Mouse (Mus musculus) urinary bladder, adult 18-20 months (tissue): Measurements from ENCODE around the gene Commd8.
A peak's percentile ranks its signal among the peaks of the same experiment; 100 is the strongest.

Source experiments
- DNase-seq, 2 experiments: peaks; one replicate each; pipeline ENCODE4 v3.0.0; 2022; ENCODE audit warnings: low spot score in 2 of 2, mixed read lengths in 2 of 2

Gene Commd8

DNA sequence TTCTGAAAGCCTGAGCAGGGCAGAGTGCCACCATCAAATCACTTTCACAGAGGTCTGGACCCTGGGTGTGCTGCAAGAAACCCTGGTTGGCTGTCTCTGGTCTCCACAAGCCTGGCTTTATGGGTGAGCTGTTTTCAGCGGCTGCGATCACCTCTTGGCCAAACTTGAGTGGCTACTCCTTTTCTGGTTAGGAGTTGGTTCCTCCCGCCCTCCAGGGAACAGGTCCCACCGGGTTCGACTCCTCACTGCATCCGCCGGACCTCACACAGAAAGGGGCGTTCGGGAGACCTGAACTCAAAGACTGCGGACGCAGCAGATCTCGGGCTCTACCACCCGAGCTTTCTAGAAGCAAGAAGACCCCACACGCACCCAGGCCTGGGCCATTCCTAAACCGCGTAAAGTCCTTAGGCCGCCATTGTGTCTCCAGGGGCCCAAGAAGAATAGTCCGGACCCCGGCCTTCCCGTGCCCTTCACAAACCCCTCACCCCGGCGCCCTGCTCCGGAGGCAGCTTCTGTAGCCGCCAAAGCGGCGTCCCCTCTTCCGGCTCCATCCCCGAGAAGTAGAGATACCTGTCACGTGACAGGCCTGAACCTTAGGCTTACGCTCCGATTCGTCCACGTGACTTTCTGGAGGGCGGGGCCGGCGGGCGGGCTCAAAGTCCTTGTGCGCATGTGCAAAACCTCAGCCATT, at the start of gene Commd8:
Commd8 (minus strand) TSS at position 596 of the 691 bp plus-strand sequence.
- peak; percentile 93 to 97 for DNase-seq

DNA sequence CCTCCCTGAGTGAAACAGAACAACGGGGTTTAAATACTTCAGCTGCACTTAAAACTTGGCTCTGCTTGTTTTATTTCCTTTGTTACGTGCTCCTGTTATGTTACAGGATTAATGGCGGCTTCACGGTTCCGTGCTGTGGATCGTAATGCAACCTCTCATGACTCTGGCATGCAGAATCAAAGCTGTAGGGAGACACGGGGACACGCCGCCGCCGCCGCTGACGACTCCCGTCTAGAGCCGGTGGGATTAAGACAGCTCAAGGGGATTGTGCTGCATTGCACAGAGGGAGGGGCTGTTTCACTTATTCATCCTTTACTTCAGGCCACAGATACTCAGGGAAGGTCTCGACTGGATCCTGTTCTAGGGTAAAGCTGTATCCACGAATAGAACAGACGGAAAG, 43.8 kb upstream of the Commd8 start:
- DNase-seq = no peak

DNA sequence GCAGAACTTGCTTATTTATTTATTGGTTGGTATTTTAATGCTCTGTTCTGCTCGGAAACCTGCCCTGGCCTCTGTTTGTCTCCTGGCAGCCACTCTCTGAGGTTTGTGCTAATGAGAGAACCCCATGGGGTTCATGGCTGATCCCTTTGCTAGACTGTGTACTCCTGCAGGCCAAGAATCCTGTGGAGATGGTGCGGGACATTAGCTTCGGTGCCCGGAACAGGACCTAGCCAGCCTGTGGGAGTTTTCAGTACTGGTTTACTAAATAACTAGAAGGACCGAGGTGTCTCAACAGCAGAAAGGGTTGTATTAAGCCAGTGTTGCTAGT, 42.8 kb upstream of the Commd8 start:
- no peak for DNase-seq

DNA sequence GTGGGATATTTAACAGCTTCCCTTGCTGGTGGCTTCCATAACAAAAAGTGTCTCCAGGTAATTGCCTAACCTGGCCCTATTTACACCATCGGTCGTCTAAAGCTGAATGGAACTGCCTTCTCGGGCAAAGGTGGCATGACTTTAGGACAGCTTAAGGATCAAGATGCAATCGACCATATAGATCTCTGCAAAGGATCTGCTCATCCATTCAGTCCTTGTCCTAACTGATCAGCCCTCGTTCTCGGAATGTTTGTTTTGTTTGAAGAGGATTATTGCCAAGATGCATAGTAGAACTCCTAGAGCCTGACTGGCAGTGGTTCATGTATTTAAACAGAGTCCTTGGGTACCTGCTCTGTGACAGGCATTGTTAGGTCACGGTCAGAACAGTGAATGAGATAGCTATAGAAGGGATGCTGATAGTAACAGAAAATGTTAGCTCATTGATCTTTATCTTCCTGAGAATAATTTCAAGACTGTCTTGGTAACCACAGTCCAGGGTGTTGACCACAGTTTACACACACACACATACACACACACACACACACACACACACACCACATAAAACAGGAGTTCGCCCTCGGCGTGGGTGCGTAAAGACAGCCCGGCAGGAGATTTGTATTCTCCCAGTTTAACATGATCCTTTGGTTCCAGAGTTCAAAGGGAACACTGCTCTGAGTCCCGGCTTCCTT, 42.3 kb upstream of the Commd8 start:
- no peak for DNase-seq

DNA sequence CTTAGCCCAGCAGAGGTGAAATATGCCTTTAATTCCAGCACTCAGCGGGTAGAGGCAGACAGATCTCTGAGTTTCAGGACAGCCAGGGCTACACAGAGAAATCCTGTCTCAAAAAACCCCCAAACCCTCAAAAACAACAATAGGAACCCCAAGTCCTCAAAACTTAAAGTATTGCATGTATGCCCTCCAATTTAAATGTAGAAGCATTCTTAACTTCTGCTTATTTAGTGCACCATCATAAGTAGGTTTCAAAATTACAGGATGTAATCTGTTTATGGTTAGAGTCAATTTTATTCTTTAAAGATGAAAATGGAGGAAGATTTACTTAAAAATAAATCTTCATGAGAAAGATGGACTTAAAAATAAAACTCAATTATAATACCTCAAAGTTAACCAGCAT, 40.5 kb upstream of the Commd8 start:
- no peak for DNase-seq

DNA sequence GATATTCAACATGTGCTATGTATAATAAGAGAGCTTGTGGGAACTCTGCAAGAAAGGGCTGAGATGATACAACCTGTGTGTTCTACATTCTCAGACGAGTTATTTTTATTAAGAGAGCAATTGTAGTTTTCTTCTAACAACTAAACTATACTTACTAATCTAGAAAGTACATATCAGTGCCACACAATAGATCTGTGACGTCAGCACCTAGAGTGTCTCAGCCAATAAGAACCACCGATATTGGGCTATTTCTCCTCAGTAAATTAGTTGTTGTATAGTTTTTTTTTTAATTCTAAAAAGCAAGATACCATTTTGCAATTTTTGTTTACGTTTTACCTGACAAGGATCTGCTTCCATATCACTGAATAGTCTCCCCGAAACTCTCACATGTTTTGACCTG, 37.3 kb upstream of the Commd8 start:
- DNase-seq = no peak

DNA sequence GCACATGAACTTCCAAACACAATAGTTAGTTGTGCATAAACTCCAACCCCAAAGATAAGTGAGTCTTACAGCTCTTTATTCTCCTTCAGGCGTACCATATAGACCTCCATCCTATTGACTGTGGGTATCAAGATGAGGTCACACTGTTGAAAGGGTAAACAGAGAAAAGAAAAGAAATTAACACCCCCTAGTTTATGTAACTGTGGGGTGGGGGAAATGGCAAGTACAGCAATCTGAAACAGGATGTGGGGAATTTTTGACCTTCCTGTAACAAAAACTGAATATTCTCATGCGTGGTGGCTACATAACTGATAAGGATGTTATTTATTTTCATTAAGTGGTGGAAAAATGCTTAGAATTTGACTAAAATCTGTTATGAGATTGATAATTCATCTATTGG, 36.5 kb upstream of the Commd8 start:
- no peak for DNase-seq

DNA sequence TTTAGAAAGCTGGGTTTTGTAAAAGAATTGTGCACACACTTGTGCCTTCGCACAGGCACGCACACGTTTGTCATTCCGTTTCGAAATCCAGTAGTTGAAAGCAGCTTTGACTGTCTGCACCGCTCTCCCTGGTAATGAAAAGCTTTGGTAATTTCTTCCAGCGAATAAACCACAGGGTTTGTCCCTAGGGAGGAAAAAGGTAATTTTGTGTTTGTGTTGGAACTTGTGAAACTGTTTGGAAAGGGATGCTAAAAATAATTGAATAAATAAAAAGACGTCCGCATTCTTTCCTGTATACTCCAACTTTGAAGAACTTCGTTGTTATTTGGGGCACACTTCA, 35.7 kb upstream of the Commd8 start:
- DNase-seq = no peak

DNA sequence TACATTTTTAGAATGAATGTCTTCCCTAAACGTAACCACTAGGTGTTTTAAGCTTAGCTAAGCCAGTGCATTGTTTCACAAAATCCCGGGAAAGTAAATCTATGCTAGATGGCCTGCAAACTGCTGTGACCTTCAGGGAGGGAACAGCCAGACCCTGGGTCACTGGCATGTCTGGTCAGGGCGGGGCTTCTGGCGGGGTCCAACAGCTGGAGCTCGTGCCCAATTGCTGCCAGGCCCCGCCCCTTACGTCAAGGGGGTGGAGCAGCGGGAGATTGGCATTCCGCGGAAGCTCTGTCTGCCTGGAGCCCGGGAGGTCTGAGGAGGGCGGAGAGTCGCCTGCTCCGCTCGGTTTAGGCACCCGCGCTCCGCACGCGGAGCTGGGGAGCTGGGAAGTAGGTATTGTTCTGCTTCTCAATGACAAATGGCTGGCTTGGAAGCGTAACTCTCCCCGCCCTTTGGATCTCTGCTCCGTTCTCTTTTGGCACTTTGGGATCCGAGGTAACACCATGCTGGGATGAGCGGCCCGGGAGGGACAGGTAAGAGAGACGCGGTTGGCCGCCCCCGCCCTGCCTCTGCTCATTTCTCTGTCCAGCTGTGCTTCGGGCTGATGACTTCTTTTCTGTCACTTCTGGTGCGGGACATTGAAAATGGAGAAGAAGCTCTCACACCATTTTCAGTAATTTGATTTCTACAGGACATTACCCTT, 35.2 kb upstream of the Commd8 start:
- peak; percentile 84 to 88 for DNase-seq

DNA sequence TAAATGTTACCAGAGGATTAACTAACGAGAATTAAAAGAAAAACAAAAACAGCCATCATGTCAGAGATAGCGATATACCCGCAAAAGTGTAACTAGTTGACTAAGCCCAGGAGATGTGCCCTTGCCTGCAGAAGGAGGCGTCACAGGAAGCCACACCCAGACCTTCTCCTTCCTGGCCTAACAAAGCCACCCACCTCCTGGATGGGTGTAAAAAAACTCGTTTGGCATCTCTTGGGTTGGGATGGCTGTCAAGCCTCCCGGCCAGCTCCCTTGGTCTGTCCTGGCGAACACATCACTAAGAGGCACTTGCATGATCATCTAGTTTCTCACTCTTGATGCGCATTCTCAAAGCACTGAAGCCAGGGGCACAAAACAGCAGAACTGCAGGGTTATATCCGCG, 34.0 kb upstream of the Commd8 start:
- DNase-seq = peak in 1 of 2 experiments; percentile 15

DNA sequence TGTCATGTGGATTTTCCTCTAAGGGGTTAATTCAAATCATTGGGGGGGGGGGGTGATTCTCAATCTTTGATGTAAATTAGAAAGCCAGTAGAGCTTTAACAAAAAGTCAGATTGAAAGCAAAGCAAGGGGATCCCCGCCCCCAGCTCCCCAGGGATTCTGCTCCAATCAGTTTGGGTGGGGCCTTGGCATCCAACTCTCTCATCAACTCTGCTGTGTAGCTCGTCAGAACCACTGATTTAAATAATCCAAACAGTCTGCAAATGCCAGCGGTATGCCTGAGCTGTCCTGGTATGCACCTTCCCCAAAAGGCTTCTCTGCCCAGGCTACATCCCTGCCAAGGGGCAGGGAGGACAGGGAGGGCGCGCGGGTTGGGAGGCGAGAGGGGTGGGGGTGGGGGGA, 33.6 kb upstream of the Commd8 start:
- no peak for DNase-seq

DNA sequence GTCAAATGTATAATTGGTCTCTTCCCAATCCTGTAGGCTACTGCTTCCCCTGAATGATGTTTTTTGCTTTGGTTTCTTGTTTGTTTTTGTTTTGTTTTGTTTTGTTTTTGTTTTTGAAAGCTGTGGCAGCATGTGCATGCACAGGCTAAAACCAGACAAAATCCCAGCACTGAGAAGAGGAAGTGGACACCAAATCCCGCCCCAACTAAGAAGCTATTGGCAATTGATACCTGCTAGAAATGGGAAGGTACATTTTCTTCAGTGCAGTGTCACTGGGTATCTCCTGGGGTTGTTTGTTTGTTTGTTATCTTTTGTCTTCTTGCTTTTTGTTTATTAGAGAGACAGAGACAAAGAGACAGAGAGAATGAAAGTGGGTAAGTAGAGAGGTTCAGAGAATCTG, 27.5 kb upstream of the Commd8 start:
- no peak for DNase-seq

DNA sequence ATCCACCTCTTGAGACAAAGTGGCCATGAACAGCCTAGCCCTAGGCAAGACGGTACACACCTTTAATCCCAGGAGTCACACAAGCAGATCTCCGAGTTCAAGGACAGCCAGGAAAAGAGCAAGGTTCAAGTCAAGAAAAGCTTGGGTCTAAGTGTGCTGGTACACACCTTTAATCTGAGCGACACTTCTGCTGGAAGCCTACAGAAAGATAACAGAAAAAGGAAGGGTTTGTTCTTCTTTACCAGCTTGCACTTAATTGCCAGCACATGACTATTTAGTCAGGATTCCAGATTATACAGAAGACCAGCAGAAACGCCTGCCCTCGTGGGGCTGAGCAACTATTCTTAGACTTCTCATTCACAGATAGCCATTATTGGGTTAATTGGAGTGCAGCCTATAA, 23.9 kb upstream of the Commd8 start:
- DNase-seq = no peak

DNA sequence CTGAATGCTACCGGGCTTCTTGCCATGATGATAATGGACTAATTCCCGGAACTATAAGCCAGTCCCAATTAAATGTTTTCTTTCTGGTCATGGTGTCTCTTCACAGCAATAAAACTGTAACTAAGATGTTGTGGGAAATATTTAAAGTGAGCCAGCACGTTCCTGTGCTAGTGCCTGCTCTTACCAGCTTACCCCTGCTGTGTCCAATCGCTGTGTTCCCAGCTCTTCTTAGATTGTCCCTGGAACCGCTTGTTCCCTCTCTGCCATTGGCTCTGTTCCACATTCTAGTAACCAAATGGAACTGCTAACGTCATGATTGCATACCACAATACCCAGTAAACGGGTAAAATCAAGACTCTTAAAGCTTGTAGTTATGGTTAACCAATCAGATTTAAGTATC, 23.2 kb upstream of the Commd8 start:
- no peak for DNase-seq

DNA sequence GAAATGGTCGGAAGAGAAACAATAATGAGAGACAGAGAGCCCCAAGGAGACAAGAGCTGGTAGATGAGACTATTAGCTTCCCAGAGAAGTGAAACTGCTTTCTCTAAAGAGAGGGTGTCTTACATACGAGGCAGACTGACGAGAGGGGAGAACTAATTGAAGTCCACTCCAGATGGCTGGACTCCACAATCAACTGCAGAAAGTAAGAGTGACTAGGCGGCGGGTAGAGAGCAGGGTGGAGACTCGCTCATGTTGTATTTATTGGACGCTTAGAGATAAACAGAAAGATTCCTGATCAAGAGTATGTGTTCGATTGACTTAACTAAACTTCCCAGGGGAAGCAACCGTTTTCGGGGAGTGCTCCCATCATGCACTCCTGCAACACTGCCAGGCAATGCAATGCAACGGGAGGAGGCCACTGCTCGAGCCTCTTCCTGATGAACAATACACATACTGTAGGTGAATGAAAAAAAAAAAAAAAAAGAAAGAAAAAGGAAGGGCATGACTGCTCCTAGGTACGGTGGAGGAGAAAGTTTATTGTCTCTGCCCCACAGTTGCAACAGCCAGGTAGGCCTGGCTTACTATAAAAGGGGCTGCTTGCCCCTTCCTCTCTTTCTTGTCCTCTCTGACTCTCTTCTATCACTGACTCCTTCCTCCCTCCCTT, 16.6 kb upstream of the Commd8 start:
- no peak for DNase-seq

DNA sequence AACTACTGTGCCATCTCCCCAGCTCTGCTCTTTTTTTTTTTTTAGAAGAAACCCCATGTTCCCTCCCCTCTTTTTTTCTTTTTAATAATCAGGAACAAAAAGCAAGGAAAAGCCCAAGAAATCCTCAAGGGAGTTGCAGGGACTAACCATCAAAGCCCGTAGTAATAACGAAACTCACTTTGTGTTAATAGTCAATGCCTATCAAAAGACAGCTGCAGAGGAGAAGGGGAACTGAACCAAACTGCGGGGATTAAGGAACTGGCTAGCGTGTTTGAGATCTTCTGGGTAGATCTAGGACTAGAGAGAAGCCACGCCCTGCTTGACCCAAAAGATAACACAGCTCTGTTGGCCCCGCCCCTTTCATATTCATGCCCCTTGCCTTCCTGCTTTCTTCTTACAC, 15.9 kb upstream of the Commd8 start:
- peak in 1 of 2 experiments; percentile 27 for DNase-seq

DNA sequence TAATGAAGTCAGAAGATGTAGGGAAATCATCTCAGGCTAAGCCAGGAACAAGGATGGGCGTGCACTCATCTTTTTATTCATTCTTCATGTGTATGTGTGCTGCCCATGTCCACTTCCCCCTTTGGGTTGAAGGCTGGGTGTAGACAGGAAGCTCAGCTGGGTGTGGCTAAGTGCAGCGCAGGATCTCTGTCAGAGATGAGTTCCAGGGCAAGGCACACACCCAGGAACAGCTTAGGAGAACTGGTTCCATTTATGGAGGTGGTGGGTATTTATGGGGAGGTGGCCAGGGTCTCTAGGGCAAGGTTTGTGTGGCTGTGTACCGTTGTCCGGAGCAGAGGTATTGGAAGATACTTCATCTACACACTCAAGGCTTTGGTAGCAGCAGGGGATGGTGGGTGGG, 14.8 kb upstream of the Commd8 start:
- peak in 1 of 2 experiments; percentile 22 for DNase-seq

DNA sequence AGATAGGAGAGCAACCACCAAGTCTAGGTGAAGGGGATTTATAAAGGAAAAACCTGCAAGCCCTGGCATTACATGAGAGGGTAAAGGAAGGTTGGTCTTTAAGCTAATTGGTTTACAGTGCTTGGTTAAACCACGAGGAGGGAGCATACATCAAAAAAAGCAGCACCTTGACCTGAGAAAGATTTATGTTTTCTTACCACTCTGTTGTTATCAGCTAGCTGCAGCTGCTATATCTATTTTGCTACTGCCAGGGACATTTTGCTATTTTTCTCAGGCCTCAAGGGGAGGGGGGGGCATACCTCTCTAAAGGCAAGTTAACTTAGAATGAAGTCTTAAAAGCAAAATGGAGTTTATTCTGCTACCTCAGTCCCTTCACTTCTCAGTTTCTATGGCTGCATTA, 13.2 kb upstream of the Commd8 start:
- no peak for DNase-seq

DNA sequence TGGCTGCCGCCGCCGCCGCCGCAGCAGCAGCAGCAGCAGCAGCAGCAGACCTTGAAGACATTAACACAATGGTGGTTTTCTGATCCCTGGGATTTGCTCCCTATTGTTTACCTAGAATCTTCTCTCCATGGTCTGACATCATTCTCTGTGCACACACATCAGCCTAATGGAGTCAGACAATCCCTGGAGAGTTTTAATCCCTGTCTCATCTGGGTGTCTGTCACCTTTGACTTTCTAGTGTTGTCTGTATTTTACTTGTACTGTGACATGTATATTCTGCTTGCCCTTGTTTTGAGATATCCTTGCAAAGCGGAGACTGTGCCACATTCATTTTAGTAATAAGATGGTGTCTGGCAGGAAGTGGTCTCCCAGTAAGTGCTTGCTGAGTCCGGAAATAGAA, 7.5 kb upstream of the Commd8 start:
- no peak for DNase-seq

DNA sequence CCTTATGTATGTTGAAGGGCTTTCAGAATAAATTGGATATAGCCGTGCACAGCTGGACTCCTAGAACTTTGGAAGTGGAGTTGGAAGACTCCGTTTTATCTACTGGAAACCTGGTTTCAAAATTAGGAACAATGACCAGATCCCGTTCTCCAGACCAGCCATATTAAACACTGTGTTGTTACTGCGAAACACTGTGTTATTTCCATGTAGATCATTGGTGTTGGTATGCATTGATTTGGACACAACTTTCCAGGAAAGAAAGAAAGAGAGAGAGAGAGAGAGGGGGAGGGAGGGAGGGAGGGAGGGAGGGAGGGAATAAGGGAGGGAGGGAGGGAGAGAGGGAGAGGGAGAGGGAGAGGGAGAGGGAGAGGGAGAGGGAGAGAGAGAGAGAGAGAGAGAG, 7.1 kb upstream of the Commd8 start:
- no peak for DNase-seq

DNA sequence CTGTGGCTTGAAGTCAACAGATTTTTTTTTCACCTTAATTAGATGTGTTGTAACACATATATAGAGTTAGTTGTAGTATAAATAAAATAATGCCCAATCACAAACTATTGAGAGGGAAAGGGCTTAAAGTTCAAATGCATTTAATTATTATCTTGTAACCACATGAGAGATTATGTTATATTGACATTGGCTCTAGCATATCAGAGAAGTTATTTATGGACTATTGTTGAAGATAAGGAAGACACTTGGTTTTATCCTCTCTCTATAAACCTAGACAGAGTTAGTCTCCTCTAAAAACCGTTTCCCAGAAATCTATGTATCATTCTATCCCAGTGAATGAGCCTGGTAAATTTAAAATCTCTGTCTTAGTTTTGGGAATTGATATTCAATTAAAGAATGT, 5.5 kb upstream of the Commd8 start:
- no peak for DNase-seq

DNA sequence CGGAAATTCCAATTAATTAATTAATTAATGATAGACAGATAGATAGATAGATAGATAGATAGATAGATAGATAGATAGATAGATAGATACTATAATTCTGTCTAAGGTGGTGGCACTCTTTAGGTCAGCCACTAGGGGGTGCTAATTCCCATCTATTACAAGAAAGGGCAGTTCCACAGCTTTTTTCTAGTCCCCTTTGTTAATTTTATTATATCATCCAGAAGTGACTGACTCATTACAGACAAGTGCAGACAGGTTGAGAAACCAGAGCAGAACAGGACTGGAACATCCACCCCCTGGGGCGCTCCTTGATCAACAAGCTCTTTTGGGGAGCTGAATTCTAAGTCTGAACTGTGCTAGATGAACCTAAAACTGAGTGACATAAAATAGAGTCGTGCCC, 4.7 kb upstream of the Commd8 start:
- DNase-seq = peak; percentile 21 to 43

DNA sequence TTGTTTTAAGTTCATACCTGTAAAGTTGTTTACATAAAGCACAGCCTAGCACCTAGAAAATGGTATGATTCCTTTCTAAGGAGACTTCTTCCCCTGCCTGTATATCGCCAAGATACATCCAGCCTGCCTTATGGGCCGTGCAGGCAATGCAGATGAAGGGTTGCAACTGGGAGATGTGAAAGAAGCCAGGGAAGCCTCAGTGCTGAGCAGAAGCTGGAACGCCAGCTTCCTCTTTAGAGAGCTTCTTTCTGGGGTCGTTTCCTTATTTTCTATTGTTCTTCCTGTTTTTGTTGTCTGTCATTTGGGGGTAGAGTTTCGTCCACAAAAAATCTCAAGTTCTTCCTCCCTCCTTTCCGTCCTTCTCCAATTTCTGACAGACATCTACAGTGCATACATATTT, 2.1 kb upstream of the Commd8 start:
- DNase-seq = no peak
